Mouse (Mus musculus): Measurements from ENCODE around the gene Npr3.
"Not testable (repeated sequence)": the region's sequence is repeated elsewhere in the genome, so short reads cannot be mapped to it uniquely, and the experiment has no call there.

Gene Npr3

GRCm38 (mm10) chr15:11882508-11883205, 24.4 kb downstream of the Npr3 start:
- DNase-seq (ENCODE audit: low read depth), result no peak

GRCm38 (mm10) chr15:11881822-11882221, 25.3 kb downstream of the Npr3 start:
- no peak for DNase-seq (ENCODE audit: low read depth)

- no peak for DNase-seq (ENCODE audit: low read depth)
Measured at GRCm38 (mm10) chr15:11878334-11878733, 28.8 kb downstream of the Npr3 start.

GRCm38 (mm10) chr15:11877273-11877672, 29.8 kb downstream of the Npr3 start:
- DNase-seq (ENCODE audit: low read depth), result no peak

- no peak for DNase-seq (ENCODE audit: low read depth)
Measured at GRCm38 (mm10) chr15:11866918-11867317, 40.2 kb downstream of the Npr3 start.

- no peak for DNase-seq (ENCODE audit: low read depth)
Measured at GRCm38 (mm10) chr15:11863540-11863818, 43.6 kb downstream of the Npr3 start.

GRCm38 (mm10) chr15:11862785-11863539, 44.1 kb downstream of the Npr3 start:
- no peak for DNase-seq (ENCODE audit: low read depth)

- no peak for DNase-seq (ENCODE audit: low read depth)
Measured at GRCm38 (mm10) chr15:11862253-11862652, 44.8 kb downstream of the Npr3 start.

GRCm38 (mm10) chr15:11860259-11860658, 46.8 kb downstream of the Npr3 start:
- DNase-seq (ENCODE audit: low read depth), result no peak

- no peak for DNase-seq (ENCODE audit: low read depth)
Measured at GRCm38 (mm10) chr15:11859829-11860228, 47.3 kb downstream of the Npr3 start.

- no peak for DNase-seq (ENCODE audit: low read depth)
Measured at GRCm38 (mm10) chr15:11858411-11858810, 48.7 kb downstream of the Npr3 start.

- no peak for DNase-seq (ENCODE audit: low read depth)
Measured at GRCm38 (mm10) chr15:11845204-11846062, 61.7 kb downstream of the Npr3 start.

GRCm38 (mm10) chr15:11844115-11844514, 63.0 kb downstream of the Npr3 start:
- DNase-seq (ENCODE audit: low read depth), result no peak

- no peak for DNase-seq (ENCODE audit: low read depth)
Measured at GRCm38 (mm10) chr15:11841828-11842227, 65.3 kb downstream of the Npr3 start.

- DNase-seq (ENCODE audit: low read depth), result no peak
Measured at GRCm38 (mm10) chr15:11835913-11836312, 71.2 kb downstream of the Npr3 start.

- not testable (repeated sequence) for DNase-seq (ENCODE audit: low read depth)
Measured at GRCm38 (mm10) chr15:11822347-11822746, 84.7 kb downstream of the Npr3 start.

- no peak for DNase-seq (ENCODE audit: low read depth)
Measured at GRCm38 (mm10) chr15:11815551-11815950, 91.5 kb downstream of the Npr3 start.

GRCm38 (mm10) chr15:11803576-11803975, 103.5 kb downstream of the Npr3 start:
- no peak for DNase-seq (ENCODE audit: low read depth)

GRCm38 (mm10) chr15:11801863-11802722, 105.0 kb downstream of the Npr3 start:
- DNase-seq (ENCODE audit: low read depth), result no peak

GRCm38 (mm10) chr15:11794632-11795031, 112.5 kb downstream of the Npr3 start:
- no peak for DNase-seq (ENCODE audit: low read depth)

Data from induced T-regulatory cell, adult 2 months (primary cell).